Mouse (Mus musculus): ENCODE data around the gene Abca1.
A peak's percentile ranks its signal among the peaks of the same experiment; 100 is the strongest.

The Abca1 gene

DNA sequence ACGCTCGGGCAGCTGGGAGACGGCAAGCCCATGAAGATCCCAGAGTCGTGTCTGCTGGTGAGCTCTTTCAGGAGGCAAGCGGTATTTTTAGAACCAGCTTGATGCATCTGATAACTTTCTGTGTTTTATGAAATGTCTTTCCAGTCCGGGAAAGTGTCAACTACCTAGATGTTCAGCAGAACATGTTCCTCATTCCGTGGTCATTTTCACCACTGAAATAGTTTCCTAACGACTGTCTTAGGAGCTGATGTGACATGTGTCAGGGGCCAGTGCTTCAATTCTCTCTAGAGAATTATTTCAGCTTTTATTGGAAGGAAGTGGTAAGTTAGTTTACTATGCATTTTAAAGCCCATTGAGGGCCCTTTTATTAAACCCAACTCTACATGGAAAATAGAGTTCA, 159.5 kb downstream of the Abca1 start:
- DNase-seq (ENCODE audit: low spot score): no peak

DNA sequence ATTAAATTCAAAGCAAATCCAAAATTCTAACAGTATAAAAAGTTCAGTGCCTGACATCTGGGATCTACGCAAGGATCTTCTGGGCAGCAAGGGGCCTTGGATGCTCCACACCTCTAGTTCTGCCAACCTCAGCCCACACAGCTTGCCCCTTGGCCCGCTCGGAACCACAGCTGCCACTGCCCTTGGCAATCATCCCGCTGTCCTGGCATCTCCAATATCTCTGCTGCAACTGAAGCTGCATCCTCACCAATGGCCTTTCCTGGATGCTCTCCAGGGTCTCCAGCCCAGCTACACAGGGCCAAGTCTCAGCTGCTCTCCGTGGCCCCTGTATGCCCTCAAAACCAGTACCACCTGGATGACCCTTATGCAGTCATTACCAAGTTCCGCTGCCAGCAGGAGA, 160.2 kb downstream of the Abca1 start:
- DNase-seq (ENCODE audit: low spot score): peak; percentile 41

DNA sequence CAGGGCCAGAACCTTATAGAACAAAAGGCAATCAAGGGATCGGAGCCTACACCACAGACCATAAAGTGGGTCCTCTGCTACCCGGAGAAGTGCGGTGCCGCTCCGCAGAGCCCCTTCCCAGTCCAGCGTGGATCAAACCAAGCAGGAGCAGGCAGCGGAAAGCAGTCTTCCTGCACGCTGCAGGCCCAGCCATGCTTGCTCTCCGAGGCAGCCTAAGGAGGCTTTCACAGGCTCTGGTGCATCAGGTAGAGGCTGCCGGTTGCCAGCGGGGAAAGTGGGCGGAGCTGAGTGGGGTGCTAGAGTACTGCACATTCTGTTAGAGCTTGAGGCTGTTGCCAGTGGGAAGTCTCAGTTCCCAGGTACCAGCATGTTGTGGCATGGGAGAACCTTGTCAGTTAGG, 170.4 kb downstream of the Abca1 start, which contains the start of gene Nipsnap3a:
Gene Nipsnap3a, plus strand, starts transcription at position 25 of the 400 bp plus-strand sequence.
- no peak for DNase-seq (ENCODE audit: low spot score)

DNA sequence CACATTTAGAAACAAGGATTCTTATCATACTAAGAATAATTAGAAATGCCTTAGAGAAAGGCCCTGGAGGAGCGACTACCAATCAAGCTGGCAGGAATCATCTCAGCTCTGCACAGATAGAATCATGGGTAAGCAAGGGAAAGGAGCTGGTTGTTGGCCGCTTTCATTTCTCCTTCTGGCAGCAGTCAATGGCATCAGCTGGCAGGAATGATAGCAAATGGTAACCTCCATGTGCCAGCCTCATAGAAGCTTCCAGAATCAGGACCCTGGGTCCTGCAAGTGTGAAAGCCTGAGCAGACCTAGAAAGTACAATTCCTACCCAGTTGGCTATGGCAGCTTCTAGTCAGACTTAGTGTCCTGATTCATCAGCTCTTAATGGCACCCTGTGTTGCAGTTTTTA, 173.4 kb downstream of the Abca1 start:
- DNase-seq (ENCODE audit: low spot score): no peak

DNA sequence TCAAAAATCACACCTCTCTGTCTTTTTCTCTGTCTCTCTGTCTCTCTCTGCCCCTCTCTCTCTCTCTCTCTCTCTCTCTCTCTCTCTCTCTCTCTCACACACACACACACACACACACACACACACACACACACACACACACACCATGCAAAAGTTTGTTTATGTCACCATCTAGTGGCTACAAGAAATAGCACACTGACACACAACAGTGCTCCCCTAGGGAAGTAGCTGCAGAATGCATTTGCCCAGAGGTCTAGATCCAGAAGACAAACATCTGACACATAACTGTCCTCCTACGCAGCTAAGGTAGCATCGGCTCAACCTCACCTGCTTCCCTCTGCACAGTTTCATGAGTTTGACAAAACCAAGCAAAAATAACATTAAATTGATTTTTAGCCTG, 174.5 kb downstream of the Abca1 start:
- DNase-seq (ENCODE audit: low spot score): peak; percentile 32
